Mouse (Mus musculus) induced T-regulatory cell, adult 2 months (primary cell): ENCODE results near the gene Creg2.
"Not testable (repeated sequence)": the region's sequence is repeated elsewhere in the genome, so short reads cannot be mapped to it uniquely, and the experiment has no call there.

Experiments
- DNase-seq: peaks from one replicate; pipeline ENCODE4 v3.0.0-alpha.2; 2012; ENCODE audit warnings: low read depth

Gene Creg2

GRCm38 (mm10) chr1:39650435-39651240, 636 bp downstream of the Creg2 start:
- DNase-seq: peak; percentile 32

DNA sequence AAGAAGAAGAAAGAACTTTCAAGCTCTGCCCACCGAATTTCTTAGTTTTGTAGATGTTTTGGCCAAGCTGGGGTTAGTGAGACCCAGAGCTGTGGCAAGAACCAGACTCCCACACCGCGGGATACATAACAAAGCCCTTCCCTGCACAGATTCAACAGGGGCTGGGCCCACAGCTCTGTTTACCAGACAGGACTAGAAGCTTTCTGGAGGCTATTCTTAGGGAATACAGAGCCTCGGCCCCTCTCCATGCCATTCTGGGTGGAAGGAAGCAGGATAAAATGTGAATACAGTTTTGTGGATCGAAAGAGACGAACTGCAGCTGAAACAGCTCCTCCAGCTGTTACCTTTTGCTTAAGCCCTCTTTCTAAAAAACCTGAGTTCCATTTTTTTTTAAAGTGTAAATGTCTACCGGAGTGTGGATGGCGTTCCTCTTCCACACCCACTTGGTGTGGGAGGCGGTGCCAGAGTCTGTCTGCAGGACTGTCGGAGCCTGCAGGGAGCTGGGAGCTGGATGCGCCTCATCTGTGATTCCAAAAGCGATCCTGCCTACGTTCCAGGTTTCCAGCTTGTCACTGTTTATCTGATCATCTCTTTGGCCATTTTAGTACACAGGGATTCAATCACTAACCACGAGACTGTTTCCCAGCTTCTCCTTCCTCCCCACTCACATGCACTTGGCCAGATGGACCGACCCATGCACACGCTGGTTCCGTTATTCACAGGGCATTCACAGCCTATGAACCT, 1.4 kb downstream of the Creg2 start:
- no peak for DNase-seq

- no peak for DNase-seq
Measured at GRCm38 (mm10) chr1:39648584-39648983, 2.7 kb downstream of the Creg2 start.

DNA sequence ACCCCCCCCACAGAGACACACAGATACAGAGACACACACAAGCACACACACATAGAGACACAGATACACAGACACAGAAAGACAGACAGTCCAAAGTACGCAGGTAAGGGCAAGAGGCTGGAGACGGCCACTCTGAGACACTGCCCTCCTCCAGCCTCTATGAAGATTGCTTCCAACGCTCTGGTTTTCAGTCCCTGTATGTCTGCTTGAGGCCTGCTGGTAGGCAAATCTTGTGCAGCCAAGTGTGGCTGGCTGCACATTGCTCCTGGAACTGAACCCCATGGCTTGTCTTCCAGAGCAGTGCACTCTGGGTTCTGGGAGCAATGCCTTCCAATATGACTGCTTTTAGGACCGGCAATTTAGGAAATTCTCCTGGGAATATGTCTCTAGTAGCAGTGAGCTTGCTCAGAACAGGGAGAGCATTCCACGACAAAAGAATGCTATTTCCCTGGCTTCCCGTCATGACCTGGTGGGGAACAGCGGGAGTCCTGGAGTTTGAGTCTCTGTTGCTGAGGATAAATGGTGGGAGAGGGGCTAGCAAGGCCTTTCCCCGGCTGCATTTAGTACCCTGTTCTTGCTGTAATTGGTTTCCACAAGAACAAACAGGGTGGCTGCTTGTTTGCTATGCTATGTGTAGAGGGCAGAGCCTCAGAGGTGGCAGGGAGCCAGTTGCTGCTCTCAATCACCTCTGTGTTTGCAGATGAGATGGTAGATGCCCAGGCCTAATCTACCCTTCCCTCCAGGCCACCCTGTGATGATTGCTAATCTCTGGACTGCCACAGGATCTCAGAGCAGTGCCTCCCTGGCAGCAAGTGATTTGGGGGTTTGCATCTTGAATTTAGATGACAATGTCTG, 5.1 kb downstream of the Creg2 start:
- no peak for DNase-seq

- DNase-seq: no peak
Measured at GRCm38 (mm10) chr1:39644333-39644732, 6.9 kb downstream of the Creg2 start.

DNA sequence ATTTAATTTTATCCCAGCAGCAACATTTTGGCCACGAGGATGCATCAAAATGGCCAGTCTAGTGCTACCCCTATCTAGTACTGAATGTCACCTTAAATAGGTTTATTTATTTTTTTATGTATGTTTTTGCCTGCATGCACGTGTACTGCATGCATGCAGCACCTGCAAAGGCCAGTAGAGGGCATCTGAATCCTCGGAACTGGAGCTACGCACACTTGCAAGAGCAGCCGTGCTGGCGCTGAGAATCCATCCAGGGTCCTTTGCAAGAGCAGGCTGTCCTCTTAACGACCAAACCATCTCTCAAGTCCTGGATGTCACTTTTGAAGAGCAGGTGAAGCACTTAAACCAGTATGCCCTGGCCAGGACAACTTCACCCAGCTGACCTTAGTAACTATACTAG, 9.6 kb downstream of the Creg2 start:
- no peak for DNase-seq

GRCm38 (mm10) chr1:39637139-39637538, 14.1 kb downstream of the Creg2 start:
- no peak for DNase-seq

- DNase-seq: no peak
Measured at GRCm38 (mm10) chr1:39636660-39637059, 14.6 kb downstream of the Creg2 start.

GRCm38 (mm10) chr1:39636196-39636595, 15.1 kb downstream of the Creg2 start:
- no peak for DNase-seq

DNA sequence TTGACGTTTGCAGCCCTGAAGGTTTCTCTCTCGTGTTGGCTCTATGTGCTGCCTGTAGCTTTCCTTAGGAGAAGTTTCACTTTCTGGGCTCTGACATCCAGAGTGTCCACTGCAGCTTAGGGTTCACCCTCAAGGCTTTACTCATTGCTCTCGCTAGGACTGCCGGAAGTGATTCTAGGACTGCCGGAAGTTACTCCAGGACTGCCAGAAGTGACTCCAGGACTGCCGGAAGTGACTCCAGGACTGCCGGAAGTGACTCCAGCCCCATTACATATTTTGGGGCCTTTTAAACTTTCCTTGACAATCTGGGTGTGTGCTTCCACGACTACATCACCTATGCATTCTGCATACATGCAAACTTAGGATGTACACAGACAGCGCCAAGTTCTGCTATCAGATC, 22.7 kb downstream of the Creg2 start:
- DNase-seq: no peak

DNA sequence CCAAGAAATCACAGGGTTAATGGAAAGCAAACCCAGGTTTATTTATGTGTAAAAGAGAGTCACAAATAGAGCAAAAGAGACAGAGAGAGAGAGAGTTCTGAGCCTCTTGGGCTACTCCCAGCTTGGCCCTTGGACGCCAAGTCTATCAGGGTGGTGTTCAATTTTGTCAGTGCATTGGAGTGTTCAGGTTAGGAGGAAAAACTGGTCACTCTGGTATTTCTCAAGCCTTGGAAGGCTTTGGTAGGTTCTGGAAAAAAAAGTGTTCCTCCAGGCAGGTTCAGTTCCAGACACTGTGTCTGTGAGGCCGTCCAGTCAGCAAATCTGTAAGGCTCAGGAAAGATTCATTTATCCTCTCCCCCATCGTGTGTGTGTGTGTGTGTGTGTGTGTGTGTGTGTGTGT, 25.8 kb downstream of the Creg2 start:
- DNase-seq: no peak

- DNase-seq: no peak
Measured at GRCm38 (mm10) chr1:39623729-39624128, 27.5 kb downstream of the Creg2 start.

DNA sequence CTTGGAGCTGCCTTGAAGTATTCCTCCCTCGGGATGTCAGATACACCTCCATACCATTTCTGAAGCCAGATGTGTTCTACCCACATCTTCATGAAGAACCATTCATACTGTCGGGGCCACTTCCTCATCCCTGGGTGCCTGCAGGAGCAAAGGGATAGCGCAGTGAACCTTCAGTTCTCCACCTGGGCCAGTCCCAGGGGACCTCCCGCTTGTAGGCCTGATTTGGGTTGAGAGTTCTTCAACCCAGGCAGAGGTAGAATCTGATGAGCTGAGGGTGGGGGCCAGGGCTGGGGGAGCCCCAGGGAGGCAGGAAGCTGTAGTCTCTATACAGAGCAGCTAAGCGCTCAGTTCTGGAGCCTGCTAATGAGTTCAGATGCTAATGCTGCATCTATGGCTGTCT, 28.2 kb downstream of the Creg2 start:
- no peak for DNase-seq

GRCm38 (mm10) chr1:39618524-39618923, 32.8 kb downstream of the Creg2 start:
- DNase-seq: no peak

- DNase-seq: no peak
Measured at GRCm38 (mm10) chr1:39615526-39615925, 35.7 kb downstream of the Creg2 start.

DNA sequence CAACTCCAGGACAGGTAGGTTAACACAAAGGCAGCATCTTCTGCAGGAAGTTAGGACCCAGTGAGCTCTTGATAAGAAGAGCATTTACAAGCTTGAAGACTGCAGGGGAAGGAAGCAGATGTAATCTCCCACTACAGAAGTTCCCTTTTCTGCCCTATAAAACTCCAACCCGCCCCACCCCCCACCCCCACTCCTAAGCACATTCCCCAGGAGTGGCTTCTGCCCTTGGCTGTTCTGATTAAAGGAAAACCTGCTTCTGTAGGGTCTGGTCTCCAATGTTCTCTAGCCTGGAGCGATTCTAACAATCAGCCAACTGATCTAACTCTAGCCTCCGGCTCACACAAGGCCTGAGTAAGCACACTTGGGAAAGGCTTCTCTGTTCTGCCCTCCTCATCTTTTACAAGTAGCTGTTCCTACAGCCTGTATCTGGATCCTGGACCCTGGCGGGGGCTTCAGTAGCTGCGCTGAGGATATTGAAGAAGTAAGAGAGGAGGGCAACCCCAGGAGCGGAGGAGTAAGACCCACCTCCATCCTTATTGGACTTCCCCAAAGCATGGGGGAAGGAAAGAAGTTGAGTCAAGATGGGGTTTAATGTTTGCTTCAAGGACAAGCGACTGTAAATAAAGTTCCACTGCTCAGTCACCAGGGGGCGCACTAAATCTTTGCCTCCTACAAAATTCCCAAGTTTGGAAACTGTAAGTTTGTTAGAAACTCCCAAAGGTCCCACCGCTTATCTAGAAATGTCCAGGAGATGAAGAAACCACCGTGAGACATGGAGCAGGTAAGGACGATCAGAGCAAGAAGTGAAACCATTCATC, 36.6 kb downstream of the Creg2 start:
- DNase-seq: peak; percentile 60

DNA sequence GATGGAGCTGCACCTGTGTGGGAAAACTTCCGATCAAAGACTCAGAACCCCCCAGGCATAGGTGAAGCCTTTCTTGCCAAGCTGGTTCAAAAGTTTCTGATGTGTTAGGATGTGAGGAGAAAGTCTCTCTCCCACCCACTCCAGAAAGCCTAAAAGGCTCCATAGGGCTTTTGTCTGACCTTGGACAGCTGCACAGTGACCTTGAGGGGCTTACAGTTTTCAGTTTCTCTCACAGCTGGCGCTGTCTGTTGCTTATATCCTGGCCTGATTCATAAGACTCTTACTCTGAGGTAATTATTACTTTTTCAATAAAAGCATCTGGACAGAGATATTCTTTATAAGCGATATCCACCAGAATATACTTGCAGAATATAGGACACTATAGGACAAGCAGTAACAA, 38.2 kb downstream of the Creg2 start:
- DNase-seq: no peak

- DNase-seq: no peak
Measured at GRCm38 (mm10) chr1:39612491-39612890, 38.8 kb downstream of the Creg2 start.

GRCm38 (mm10) chr1:39608534-39608933, 42.7 kb downstream of the Creg2 start:
- no peak for DNase-seq

DNA sequence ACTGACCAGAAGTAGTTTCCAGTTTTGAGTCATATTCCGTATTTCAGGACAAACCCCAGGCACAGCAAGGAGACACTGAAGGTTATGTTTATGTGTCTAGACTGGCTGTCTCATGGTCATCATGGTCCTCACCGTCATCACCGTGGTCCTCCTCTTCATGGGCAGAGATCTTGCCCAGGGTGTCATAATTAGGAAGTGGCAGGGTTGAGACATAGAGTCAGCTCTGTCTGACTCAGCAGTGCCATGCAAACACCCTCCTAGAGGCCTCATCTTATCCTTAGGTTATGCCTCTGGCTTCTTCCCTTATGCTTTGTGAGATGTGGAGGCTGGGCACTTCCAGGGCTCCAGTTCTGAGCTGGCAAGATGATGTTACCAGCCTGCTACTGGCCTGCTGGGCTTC, 48.8 kb downstream of the Creg2 start:
- no peak for DNase-seq

GRCm38 (mm10) chr1:39598726-39599125, 52.5 kb downstream of the Creg2 start:
- no peak for DNase-seq

DNA sequence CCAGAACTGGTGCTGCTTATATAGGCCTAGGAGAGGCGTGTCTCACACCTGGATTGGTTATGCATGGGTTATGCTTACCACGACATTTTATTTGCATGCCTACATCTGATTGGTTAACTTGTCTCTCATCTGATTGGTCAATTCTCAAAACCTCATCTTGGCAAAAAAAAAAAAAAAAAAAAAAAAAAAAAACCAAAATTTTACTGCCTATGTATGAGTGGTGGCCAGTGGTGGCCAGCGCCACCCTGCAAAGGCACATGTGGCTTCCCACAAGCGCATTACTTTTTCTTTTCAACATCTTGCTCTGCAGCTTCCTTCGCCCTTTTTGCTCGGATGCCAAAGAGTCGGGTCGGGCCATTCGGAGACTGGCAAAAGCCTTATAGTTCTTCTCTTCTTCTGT, 54.1 kb downstream of the Creg2 start:
- not testable (repeated sequence) for DNase-seq
